Mouse (Mus musculus) CH12.LX (cell line): ENCODE measurements around the gene Twsg1.

Experiments used
- CHD2 ChIP-seq: IDR thresholded peaks from 2 replicates; pipeline ENCODE4 v1.6.1; 2011; ENCODE audit warnings: low read length, improper control_type of control experiment
- CTCF ChIP-seq, 2 experiments: IDR thresholded peaks in 1 of 2; conservative IDR thresholded peaks in 1 of 2; 2 replicates each; pipeline ENCODE4 v1.5.1; 2011 to 2012; ENCODE audit warnings: low read depth in 2 of 2, low read length in 2 of 2, improper control_type of control experiment in 1 of 2, inconsistent platforms in 1 of 2, mild to moderate bottlenecking in 1 of 2, moderate library complexity in 1 of 2
- EP300 ChIP-seq: IDR thresholded peaks from 2 replicates; pipeline ENCODE4 v1.6.1; 2011; ENCODE audit warnings: low read length, improper control_type of control experiment
- JUND ChIP-seq: conservative IDR thresholded peaks from 2 replicates; pipeline ENCODE4 v1.6.1; 2011; ENCODE audit warnings: low read depth, low read length, improper control_type of control experiment
- MAX ChIP-seq: IDR thresholded peaks from 2 replicates; pipeline ENCODE4 v1.6.1; 2011; ENCODE audit warnings: low read length, improper control_type of control experiment
- NRF1 ChIP-seq: IDR thresholded peaks from 2 replicates; pipeline ENCODE4 v1.6.1; 2014; ENCODE audit warnings: low read depth, mild to moderate bottlenecking, inconsistent platforms, low read length, improper control_type of control experiment, moderate library complexity
- POLR2A ChIP-seq: IDR thresholded peaks from 2 replicates; pipeline ENCODE4 v1.6.1; 2011; ENCODE audit warnings: low read depth, mild to moderate bottlenecking, improper control_type of control experiment, low read length
- RAD21 ChIP-seq: IDR thresholded peaks from 2 replicates; pipeline ENCODE4 v1.6.1; 2011; ENCODE audit warnings: low read depth, mild to moderate bottlenecking, low read length, improper control_type of control experiment, moderate library complexity
- USF1 ChIP-seq: IDR thresholded peaks from 2 replicates; pipeline ENCODE4 v1.6.1; 2014; ENCODE audit warnings: low read depth, mild to moderate bottlenecking, inconsistent platforms, low read length, improper control_type of control experiment
- ZKSCAN1 ChIP-seq: IDR thresholded peaks from 2 replicates; pipeline ENCODE4 v1.6.1; 2012; ENCODE audit warnings: low read depth, inconsistent platforms, low read length, improper control_type of control experiment, borderline replicate concordance
- ZMIZ1 ChIP-seq: IDR thresholded peaks from 2 replicates; pipeline ENCODE4 v1.6.1; 2012; ENCODE audit warnings: low read depth, mild to moderate bottlenecking, inconsistent platforms, low read length, improper control_type of control experiment
- ZNF384 ChIP-seq: IDR thresholded peaks from 2 replicates; pipeline ENCODE4 v1.6.1; 2012; ENCODE audit warnings: low read depth, low read length, improper control_type of control experiment, inconsistent platforms

DNA sequence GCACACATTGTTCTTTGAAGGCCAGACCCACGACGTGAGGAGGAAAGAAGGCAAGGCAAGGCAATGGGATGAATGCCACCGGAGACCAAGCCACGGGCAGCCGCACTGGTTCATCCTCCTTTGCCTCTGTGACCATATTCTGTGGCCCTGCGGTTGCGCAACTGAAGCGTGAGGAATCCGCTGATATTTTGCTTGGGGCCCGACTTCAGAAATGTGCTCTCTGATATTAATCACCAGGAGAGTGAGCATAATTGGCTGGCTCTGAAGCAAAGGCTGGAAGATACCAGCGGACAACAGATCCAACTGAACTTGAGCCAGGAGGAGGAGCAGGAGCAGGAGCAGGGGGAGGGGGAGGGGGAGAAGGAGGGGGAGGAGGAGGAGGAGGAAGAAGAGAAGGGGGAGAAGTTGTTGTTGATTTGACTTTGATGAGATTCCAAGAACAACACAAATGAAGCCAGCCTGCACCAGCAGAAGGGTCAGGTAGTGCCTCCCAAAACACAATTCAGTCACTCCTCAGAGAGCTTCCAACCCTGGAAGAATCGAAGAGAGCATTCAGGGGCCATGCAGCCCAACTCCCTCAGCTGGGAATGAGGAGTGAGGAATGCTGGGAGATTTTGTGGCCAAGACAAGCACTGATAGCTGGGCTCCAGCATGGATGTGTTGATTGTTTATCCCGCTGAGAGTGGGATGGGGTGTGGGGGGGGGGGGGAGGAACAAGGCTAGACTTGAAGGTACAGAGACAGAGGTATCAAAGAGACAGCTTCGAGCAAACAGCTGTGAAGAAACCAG, 6.2 kb upstream of the Twsg1 start:
- TF ChIP-seq CTCF (conservative IDR thresholded peaks at IDR 0.05 in 1 of 2, IDR thresholded peaks at IDR 0.05 in 1 of 2; ENCODE audit: low read depth in 2 of 2, low read length in 2 of 2): no peak
- TF ChIP-seq USF1: no peak
- TF ChIP-seq JUND: no peak
- TF ChIP-seq MAX: no peak
- TF ChIP-seq ZNF384: no peak
- TF ChIP-seq POLR2A: no peak
- TF ChIP-seq CHD2: no peak
- TF ChIP-seq RAD21: no peak
- TF ChIP-seq ZKSCAN1: no peak
- TF ChIP-seq NRF1: no peak
- TF ChIP-seq ZMIZ1: no peak
- TF ChIP-seq EP300: no peak
